Mouse (Mus musculus) myocyte (in vitro differentiated cells): ENCODE results near the gene 2210010C04Rik. TPM values are rescaled to one million over a fixed set of nuclear protein-coding genes. Genes with fewer than 3 reads are reported as not detected.
A peak's percentile ranks its signal among the peaks of the same experiment; 100 is the strongest.

Source experiments
- H3K27me3 ChIP-seq: one replicate; pipeline ENCODE4 v1.6.1; 2011; ENCODE audit not compliant: control insufficient read depth, insufficient read depth, insufficient read length
- H3K36me3 ChIP-seq: one replicate; pipeline ENCODE4 v1.6.1; 2011; ENCODE audit not compliant: control insufficient read depth, insufficient read depth
- H3K4me2 ChIP-seq: one replicate; pipeline ENCODE4 v1.6.1; 2011; ENCODE audit warnings: low read depth, control low read depth
- H3K4me3 ChIP-seq: one replicate; pipeline ENCODE4 v1.5.1; 2011; ENCODE audit warnings: mild to moderate bottlenecking, control low read depth, moderate library complexity
- H3K79me2 ChIP-seq: one replicate; pipeline ENCODE4 v1.6.1; 2011; ENCODE audit not compliant: control insufficient read depth, insufficient read depth
- H3ac ChIP-seq: one replicate; pipeline ENCODE4 v1.6.1; 2011; ENCODE audit not compliant: control insufficient read depth, insufficient read length
- CEBPB ChIP-seq: IDR thresholded peaks from 2 replicates; pipeline ENCODE4 v1.6.1; 2011; ENCODE audit warnings: mild to moderate bottlenecking, moderate library complexity; ENCODE audit not compliant: poor library complexity, insufficient read depth, severe bottlenecking
- E2F4 ChIP-seq: IDR thresholded peaks from one replicate; pipeline ENCODE4 v1.6.1; 2011; ENCODE audit warnings: mild to moderate bottlenecking, control low read depth, moderate library complexity; ENCODE audit not compliant: insufficient read depth
- MAX ChIP-seq: IDR thresholded peaks from one replicate; pipeline ENCODE4 v1.6.1; 2011; ENCODE audit warnings: low read depth, mild to moderate bottlenecking, control low read depth
- MYOD1 ChIP-seq, 3 experiments: IDR thresholded peaks; one replicate each; pipeline ENCODE4 v1.6.1; 2011; ENCODE audit warnings: control low read depth in 2 of 3, low read depth in 2 of 3, mild to moderate bottlenecking in 2 of 3, moderate library complexity in 1 of 3; ENCODE audit not compliant: insufficient read length in 2 of 3, control insufficient read depth in 1 of 3
- MYOG ChIP-seq, 3 experiments: IDR thresholded peaks; one replicate each; pipeline ENCODE4 v1.6.1; 2011; ENCODE audit warnings: control low read depth in 2 of 3, low read depth in 2 of 3, mild to moderate bottlenecking in 2 of 3; ENCODE audit not compliant: insufficient read length in 2 of 3, control insufficient read depth in 1 of 3, insufficient read depth in 1 of 3
- POLR2A ChIP-seq: IDR thresholded peaks from one replicate; pipeline ENCODE4 v1.6.1; 2011; ENCODE audit warnings: low read depth, mild to moderate bottlenecking, control low read depth, moderate library complexity; ENCODE audit not compliant: insufficient read length
- POLR2AphosphoS2 ChIP-seq: IDR thresholded peaks from one replicate; pipeline ENCODE4 v1.6.1; 2011; ENCODE audit warnings: low read depth, control low read depth; ENCODE audit not compliant: insufficient read length
- REST ChIP-seq: IDR thresholded peaks from one replicate; pipeline ENCODE4 v1.6.1; 2011; ENCODE audit warnings: mild to moderate bottlenecking, control low read depth, moderate library complexity; ENCODE audit not compliant: insufficient read depth, insufficient read length
- SRF ChIP-seq: IDR thresholded peaks from one replicate; pipeline ENCODE4 v1.6.1; 2011; ENCODE audit warnings: low read depth; ENCODE audit not compliant: control insufficient read depth, insufficient read length
- TCF12 ChIP-seq: IDR thresholded peaks from one replicate; pipeline ENCODE4 v1.6.1; 2011; ENCODE audit warnings: mild to moderate bottlenecking, control low read depth; ENCODE audit not compliant: poor library complexity, insufficient read depth, severe bottlenecking
- TCF3 ChIP-seq: IDR thresholded peaks from one replicate; pipeline ENCODE4 v1.6.1; 2011; ENCODE audit warnings: low read depth, control low read depth; ENCODE audit not compliant: insufficient read length
- USF1 ChIP-seq: IDR thresholded peaks from one replicate; pipeline ENCODE4 v1.6.1; 2011; ENCODE audit warnings: low read depth, mild to moderate bottlenecking, control low read depth, moderate library complexity
- polyA plus RNA-seq: library from polyadenylated mRNA; unstranded; fragments of >200 nt; fragmentation: generic; extraction: Trizol; gene quantifications from one replicate; pipeline ENCODE4 v1.2.1, GENCODE M21; 2012; ENCODE audit warnings: missing spikeins

2210010C04Rik gene
- polyA plus RNA-seq, 1 experiment = 0.10 TPM

DNA sequence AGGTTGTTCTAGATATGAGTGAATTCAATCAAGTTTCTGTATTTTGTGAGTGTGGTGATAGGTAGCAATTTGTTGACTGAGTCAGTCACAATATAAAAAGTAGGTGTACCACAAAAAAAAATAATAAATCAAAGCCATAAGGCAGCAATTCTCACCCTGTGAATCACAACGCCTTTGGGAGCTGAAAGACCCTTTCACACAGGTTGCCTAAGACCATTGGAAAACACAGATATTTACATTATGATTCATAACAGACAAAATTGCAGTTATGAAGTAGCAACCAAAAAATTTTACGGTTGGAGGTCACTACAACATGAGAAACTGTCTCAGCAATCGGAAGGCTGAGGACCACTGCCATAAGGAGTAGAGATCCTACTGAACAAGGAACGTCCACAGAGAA, 16.5 kb upstream of the 2210010C04Rik start:
- Histone ChIP-seq H3K4me2 (peak overlapping the region; percentile 19), H3ac (no peak overlapping the region), H3K36me3 (no peaks in the 10 kb centered on the region), H3K27me3 (no peaks in the 10 kb centered on the region), H3K4me3 (no peak overlapping the region), H3K79me2 (no peaks in the 10 kb centered on the region)
- peak; percentile 86 for TF ChIP-seq CEBPB
- TF ChIP-seq E2F4 = no peak

DNA sequence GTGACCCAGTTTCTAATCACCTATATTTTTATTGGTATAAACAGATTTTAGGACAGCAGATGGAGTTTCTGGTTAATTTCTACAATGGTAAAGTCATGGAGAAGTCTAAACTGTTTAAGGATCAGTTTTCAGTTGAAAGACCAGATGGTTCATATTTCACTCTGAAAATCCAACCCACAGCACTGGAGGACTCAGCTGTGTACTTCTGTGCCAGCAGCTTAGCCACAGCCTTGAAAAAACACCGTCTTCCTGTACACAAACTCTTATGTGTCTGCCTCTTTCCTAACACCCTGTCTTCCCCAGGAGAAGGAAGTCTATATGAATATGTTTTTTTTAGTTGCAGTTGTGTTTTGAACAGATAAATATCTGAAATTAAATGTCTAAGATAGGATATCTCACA, 13.3 kb upstream of the 2210010C04Rik start:
- no peak overlapping the region for H3K4me3 ChIP-seq
- H3K79me2 ChIP-seq = no peaks in the 10 kb centered on the region
- no peak for TF ChIP-seq USF1
- TF ChIP-seq CEBPB = 0 out of 2 replicates have a peak, but pooled peaks have one; percentile 36
- peak in 1 of 3 experiments; percentile 50 for TF ChIP-seq MYOD1 (IDR thresholded peaks at IDR 0.05; ENCODE audit: control insufficient read depth in 1 of 3, insufficient read length in 2 of 3, low read depth in 2 of 3)
- TF ChIP-seq TCF12 = peak; percentile 14
- H3K4me2 ChIP-seq = peak overlapping the region; percentile 53
- H3K36me3 ChIP-seq = no peaks in the 10 kb centered on the region
- H3ac ChIP-seq = no peak overlapping the region
- H3K27me3 ChIP-seq = no peaks in the 10 kb centered on the region

DNA sequence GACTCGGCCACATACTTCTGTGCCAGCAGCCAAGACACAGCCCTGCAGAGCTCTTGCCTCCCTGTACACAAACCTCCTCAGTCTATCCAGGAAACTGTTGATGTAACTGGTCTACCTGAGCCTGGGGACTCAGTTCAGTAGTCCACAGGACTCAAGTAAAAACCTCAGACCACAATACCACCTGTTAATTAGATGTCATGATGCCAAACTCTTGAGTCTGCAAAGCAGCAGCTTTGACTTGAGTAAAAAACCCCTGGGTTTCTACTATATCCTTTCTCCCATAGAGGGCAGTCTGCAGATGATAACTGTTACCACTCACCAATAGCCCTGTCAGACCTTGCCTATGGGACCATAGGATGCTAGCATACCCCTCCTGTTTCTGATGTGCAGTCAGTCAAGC, 12.7 kb upstream of the 2210010C04Rik start:
- TF ChIP-seq MAX (no peak), CEBPB (no peak), TCF12 (no peak), POLR2AphosphoS2 (no peak), MYOG (IDR thresholded peaks at IDR 0.05; ENCODE audit: control insufficient read depth in 1 of 3, insufficient read depth in 1 of 3, insufficient read length in 2 of 3, low read depth in 2 of 3) (no peak)
- Histone ChIP-seq H3K27me3 (no peaks in the 10 kb centered on the region), H3ac (no peak overlapping the region), H3K4me3 (no peak overlapping the region), H3K4me2 (peak overlapping the region; percentile 53), H3K79me2 (no peaks in the 10 kb centered on the region), H3K36me3 (no peaks in the 10 kb centered on the region)

DNA sequence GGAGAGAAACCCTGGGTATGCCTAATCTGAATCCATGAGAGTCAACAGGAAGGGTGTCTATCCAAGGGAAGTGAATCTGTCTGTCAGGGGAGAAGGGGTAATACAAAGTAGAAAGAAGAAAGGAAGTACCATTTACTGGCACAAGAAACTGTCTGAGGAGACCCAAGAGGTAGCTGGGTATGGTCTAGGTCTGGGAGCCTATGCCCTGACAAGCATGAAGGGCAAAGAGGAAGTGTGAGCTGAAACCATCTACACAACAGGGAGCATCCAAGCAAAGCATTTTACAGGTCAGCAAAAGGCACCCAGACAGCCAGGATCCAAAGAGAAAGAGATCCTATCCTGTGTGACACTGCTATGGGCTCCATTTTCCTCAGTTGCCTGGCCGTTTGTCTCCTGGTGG, 11.9 kb upstream of the 2210010C04Rik start:
- TF ChIP-seq REST (no peak), MAX (no peak), POLR2A (no peak), POLR2AphosphoS2 (no peak), TCF12 (no peak), TCF3 (no peak), E2F4 (no peak), CEBPB (no peak), SRF (no peak), MYOG (IDR thresholded peaks at IDR 0.05; ENCODE audit: control insufficient read depth in 1 of 3, insufficient read depth in 1 of 3, insufficient read length in 2 of 3, low read depth in 2 of 3) (no peak), MYOD1 (IDR thresholded peaks at IDR 0.05; ENCODE audit: control insufficient read depth in 1 of 3, insufficient read length in 2 of 3, low read depth in 2 of 3) (no peak), USF1 (no peak)
- H3ac ChIP-seq = no peak overlapping the region
- H3K4me3 ChIP-seq = no peak overlapping the region
- H3K4me2 ChIP-seq = peak overlapping the region; percentile 53
- no peaks in the 10 kb centered on the region for H3K36me3 ChIP-seq
- H3K79me2 ChIP-seq = no peaks in the 10 kb centered on the region
- H3K27me3 ChIP-seq = no peaks in the 10 kb centered on the region

DNA sequence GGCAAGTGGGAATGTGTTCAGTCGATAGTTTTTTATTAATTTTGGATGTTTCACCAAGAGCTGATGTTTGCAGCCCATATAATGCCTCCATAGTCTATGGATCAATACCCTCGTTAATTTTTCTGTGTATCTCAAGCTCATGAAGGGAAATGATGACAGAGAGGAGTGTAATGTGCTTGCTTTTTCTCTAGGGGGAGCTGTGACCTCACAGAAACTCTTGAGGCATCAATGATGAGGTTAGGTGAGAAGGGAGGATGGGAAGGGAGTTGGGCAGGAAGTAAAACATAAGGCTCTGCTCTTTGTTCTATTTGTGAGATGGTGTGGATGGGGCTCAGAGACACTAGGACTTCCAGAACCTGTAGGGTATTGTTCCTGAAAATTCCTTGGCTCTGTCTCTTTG, 11.2 kb upstream of the 2210010C04Rik start:
- H3K4me3 ChIP-seq = no peak overlapping the region
- H3ac ChIP-seq = no peak overlapping the region
- no peaks in the 10 kb centered on the region for H3K79me2 ChIP-seq
- TF ChIP-seq SRF (no peak), E2F4 (no peak), POLR2A (no peak), MYOG (IDR thresholded peaks at IDR 0.05; ENCODE audit: control insufficient read depth in 1 of 3, insufficient read depth in 1 of 3, insufficient read length in 2 of 3, low read depth in 2 of 3) (no peak), CEBPB (no peak), MAX (no peak), MYOD1 (IDR thresholded peaks at IDR 0.05; ENCODE audit: control insufficient read depth in 1 of 3, insufficient read length in 2 of 3, low read depth in 2 of 3) (no peak), POLR2AphosphoS2 (no peak), TCF3 (no peak), USF1 (no peak), TCF12 (no peak), REST (no peak)
- no peak overlapping the region for H3K4me2 ChIP-seq
- no peaks in the 10 kb centered on the region for H3K36me3 ChIP-seq
- H3K27me3 ChIP-seq = no peaks in the 10 kb centered on the region
